Mouse (Mus musculus) T-helper 1 cell (primary cell): ENCODE measurements around the gene Ofd1.

Experiments used
- in situ Hi-C: fragments of 300-600 bp; cut with MboI, MseI; formaldehyde crosslinking; loops from one replicate; pipeline ENCODE4 v1.15.1; 2025; ENCODE audit warnings: high pct_unique_total_duplicates

Ofd1 gene

DNA sequence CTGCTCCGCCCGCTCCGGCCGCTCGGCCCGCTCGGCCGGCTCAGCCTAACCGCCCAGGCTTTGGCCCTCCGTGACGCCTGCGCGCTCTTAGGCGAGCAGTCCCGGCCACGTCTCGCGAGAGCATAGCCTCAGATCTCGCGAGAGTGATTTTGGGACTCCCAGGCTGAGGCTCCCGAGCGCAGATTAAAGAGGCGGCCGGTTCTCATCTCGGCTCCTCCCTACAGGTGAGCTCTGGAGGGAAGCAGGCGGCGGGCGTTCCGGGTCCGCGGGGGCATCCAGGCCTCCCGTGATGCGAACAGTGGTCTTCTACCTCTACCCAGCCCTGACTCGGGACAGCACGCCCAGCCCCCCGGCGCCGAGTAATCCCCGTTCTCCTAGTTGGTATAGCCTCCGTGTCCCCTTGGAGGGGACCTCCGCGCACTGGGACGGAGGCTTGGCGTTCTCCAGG lies at the start of gene Ofd1:
Gene Ofd1 (minus strand): TSS at position 89 of the 448 bp plus-strand sequence.
- in situ Hi-C loops: no loop called here

DNA sequence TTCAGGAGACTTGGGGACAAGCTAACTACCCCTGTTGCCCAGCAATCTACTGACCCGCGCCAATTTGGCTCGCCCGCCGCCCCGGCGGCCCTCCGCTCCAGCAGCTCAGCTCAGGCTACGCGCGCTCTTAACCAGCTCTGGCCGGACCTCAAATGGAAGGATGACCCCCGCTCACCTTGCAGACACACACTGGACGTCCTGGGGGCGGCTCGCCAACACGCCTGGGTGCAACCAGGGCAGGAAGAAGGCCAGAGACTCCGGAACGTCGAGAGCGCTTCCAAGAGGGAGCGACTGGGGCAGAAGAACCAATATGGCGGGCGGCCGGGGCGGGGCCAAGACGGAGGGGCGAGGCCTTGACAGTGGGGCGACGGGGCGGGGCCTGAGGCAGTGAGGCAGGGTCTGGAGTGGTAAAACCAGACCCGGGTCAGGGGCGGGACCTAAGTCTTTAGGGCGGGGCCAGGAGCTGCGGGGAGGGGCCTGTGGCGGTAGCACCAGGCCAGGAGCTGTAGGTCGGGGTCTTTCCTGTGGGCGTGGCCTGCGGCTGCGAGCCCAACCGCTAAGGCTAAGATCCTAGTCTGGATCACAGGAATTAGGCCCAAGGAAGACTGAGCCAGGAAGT lies 39.0 kb upstream of the Ofd1 start, which contains the start of gene Rab9:
Gene Rab9 (minus strand): TSS at position 503 of the 619 bp plus-strand sequence.
- in situ Hi-C loops: no loop called here

DNA sequence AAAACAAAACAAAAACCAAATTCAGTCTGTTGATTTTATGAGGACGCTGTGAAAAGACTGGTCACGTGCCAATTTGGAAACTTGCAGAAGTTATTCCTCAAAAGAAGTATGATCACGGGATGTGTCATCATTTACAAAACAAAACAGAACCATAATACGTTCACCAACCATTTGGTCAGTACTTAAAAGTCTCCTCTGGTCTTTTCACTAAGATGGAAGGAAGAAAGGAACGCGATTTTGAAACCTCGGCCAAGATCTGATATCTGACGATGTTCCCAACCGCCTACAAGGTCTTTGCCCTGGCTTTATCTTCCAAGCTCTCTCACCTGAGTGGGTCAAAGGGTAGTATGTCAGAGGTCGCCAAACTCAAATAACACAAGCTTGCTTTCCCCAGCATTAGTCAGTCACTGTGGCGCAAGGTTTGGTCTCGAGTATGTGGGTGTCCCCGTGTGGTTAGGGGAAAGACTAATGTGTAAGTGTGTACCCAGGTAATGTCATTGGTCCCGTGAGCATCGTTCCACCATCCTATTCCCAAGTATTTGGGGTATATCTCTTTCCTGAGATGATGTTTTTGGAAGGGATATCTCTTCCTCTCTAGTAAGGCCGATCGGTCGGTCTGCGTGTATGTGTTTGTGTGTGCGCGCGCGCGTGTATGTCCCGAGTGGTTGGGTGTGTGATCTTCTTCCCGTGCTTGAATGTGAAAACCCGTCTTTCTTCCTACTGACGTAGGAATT lies 38.3 kb upstream of the Ofd1 start:
- in situ Hi-C loops: no loop called here

DNA sequence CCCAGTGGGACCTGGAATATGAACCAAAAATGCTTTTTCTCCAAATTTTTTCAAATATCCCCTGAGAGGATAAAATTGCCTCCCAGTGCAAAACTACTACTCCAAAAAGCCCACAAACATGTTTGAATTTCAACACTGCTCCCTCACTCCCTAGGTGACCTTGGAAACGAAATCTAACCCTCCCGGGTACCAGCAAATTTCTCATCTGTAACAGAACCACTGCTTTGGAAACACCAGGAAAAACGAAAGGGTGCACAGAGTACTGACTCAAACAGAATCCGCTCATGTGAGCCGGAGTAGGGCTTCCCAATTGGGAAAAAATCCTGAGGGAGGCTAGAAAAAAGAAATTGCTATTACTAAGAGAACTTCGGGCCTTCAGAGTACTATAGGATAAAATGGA lies 36.9 kb upstream of the Ofd1 start:
- in situ Hi-C loops: no loop called here

DNA sequence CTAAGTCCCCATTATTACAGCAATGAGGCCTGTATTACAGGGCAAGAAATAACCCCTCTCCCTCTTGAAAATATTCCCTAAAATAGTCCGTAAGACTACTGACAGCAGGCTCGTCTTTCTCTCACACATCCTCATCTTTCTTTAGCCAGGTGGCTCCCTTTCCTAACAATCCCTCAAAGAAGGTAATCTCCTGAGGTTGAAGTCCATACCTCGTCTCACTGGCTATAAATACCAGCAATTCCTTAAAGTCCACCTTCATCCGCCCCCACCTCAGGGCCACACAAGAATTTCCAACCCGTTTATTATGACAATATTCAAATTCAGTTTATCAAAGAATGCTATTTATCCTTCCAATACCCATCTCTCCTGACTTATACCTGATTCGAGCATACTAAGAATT lies 32.1 kb upstream of the Ofd1 start:
- in situ Hi-C loops: no loop called here

DNA sequence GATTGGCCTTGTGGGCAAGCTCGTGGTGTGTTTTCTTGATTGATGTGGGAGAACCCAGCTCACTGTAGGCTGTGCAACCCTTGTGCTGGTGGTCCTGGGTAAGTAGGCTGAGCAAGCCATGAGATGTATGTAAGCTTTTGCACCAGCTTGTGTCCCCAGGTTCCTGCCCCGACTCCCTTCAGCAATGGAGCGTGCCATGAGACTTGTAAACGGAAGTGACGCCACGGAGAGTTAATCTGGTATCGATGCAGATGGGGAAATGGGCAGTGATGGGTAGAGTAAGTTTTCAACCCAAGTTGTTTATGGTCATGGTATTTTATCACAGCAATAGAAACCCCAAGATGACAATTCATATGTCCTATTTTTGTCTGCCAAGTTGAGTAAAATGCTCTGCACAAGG lies 27.8 kb upstream of the Ofd1 start:
- in situ Hi-C loops: no loop called here

DNA sequence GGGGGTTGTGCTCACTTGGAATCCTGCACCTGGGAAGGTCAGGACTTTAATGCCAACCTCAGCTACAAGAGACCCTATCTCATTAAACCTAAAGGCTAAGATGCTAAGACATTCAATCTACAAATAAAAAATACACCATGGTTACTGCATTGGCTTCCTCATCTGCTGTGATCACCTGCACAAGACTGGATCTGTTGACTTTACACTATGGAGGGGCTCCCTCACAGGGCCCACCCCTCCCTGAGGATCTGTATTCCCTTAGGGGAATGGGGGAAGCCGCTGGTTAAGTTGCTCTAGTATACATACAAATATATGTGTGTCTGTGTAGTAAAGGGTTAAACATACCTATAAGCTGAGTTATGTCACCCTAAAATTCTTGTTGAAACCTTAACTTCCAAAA lies 15.0 kb upstream of the Ofd1 start:
- in situ Hi-C loops: no loop called here

DNA sequence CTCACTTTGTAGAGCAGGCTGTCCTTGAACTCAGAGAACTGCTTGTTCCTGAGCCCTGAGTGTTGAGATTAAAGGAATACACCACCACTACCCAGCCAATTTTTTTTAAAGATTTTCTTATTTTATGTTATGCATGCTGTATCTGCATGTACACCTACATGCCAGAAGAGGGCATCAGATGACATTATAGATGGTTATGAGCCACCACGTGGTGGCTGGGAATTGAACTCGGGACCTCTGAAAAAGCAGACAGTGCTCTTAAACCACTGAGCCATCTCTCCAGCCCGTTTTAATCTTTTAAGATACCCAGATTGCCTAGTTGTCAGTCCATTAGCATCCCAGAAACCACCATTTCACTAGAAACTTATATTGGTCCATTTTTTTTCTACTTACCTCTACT lies 13.8 kb upstream of the Ofd1 start:
- in situ Hi-C loops: no loop called here

DNA sequence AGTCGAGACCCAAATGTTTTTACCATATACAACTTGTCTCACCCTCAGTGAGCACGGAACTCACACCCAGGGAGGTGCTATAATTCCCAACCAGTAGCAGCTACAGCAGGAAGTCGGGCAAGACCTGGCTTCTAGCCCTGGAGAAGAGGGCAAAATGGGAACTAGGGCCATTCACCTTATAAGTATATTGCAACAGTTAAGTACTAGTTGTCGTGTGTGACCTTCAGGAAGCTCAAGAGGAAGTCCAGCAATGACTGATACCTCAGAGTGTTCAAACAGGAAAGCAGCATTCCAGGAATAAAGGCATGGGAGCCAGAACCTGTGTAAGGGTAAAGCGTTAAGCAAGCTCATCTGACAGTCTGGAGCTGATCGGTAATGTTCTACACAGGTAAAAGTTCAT lies 13.0 kb upstream of the Ofd1 start:
- in situ Hi-C loops: no loop called here

DNA sequence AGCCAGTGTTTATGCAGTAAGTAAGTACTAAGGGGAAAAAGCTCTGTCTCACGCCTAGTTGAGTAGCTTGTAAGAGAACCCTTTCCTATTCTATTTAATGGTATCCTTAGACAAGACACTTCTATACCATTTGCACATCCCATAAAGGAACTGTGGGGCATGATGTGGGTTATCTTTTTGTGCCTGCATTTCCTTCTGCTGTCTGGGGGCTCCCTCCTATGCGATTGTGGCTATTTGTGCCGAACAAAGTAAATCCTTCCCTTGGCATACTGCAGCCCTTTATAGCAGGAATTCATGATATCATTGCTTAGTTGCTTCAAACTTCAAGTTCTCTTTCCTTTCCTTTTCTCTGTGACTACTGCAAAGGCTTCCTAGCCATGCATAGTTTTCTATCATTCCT lies 4.0 kb upstream of the Ofd1 start:
- in situ Hi-C loops: no loop called here

DNA sequence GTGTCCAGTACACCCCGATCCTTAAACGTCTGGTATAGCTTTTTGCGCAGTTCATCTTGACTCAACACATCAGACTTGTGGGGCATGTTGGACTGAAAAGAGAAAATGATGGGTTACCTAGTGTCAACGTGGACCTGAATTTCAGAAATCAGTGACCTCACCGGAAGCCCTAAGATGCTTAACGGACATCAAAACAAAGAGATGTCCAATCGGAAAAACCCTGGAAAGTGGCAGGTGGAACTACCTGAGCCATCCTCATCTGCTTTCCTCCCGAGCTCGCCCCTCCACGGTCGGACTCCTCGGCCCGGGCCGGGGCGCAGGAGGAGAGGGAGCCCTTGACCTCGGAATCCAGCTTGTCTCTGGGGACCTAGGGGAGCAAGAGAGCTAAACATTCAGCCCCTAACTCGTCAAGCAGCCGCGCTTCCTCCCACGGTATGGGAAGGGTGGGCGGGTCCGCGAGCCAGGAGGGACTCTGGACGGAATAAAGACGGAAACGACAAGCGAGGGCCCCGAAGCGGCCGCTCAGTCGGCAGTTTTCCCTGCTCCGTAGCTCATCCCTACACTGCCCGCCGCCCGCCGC lies 378 bp downstream of the Ofd1 start, which contains the start of gene Trappc2:
Gene Trappc2 (plus strand): TSS at position 539 of the 580 bp plus-strand sequence.
- in situ Hi-C loops: no loop called here

DNA sequence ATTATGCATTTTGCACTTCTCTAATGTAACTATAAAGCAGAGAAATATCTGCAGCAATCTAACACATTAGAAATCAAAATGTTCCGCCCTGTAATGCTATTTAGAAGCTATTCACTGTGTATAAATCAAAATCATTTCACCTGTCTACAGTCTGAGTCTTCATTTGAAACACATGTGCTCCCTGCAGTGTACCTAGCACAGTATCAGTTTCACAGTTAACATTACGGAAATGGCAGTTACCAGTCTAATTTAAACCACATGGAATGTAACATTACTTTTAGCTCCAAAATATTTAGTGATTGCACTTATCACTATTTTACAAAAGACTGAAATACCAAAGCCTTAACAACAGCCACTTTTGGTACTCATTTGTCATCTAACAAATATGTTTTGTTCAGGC lies 5.7 kb downstream of the Ofd1 start:
- in situ Hi-C loops: no loop called here

DNA sequence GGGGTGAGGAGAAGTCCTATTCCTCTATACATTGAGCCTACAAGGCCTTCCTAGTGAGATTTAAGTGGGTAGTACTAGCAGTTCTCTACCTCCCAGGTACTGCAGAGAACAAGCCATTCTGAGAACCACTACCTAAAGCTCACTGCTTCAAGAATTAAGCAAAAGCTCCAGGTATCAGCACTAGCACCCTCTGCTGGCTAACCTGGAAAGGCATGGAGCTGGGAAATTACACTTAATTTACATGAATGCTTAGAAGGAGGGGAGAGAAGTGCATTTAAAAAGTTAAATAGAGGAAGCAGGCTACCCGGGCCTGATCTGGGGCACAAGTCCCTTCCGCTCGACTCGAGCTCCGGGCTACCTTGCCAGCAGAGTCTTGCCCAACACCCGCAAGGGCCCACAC lies 24.3 kb downstream of the Ofd1 start:
- in situ Hi-C loops: no loop called here

DNA sequence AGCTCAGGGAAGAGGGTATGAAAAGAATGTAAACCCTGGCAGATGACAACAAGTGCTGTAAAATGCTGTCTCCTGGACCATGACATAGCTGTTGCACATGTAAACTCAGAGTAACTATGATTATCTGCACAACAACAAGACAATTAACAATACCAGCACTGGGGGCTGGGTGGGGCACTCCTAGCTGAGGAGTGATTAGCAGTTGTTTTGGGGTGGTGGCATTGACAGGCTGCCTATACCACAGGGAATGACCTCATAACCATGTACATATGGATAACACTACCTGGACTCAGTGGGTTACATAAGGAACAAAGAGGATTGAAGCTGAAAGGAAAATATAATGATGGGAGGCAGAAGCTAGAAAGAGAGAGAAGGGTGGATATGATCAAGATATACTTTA lies 32.6 kb downstream of the Ofd1 start:
- in situ Hi-C loops: no loop called here

DNA sequence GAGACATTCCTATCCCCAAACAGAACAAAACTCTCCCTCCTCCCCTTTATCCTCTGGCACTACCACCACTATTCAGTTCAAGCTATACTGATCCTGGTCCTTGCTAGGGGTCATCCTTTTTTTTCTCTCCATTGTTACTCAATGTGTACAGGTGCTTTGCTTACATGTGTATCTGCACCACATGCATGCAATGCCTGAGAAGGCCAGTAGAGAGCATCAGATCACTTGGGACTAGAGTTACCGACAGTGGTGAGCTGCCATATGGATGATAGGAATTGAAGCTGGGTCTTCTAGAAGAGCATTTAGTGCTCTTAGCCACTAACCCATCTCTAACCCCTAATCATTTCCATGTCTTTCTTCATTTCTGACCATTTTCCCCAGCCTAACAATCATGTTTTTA lies 46.8 kb downstream of the Ofd1 start:
- in situ Hi-C loops: no loop called here

DNA sequence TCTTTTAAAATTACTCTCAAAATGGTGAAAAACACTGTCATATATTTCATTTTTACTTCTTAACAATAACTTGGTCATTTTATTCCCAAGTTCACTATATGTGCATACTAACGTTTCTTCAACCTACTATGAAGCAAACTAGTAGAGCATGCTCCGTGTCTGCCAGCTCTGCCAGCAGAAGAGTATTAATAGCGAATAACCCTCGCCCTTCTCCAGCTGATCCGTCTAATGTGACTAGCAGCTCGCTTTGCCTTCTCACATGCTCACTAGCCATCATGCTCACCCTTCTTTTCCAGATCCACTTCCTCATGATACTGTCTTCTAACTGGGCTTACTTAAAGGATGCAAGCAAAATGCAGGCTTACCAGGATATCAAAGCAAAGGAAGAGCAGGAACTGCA lies 53.8 kb downstream of the Ofd1 start:
- in situ Hi-C loops: loop anchor here (10.0 kb wide), 1 partner anchor 1422 kb away; no protein-coding TSS in a partner anchor

DNA sequence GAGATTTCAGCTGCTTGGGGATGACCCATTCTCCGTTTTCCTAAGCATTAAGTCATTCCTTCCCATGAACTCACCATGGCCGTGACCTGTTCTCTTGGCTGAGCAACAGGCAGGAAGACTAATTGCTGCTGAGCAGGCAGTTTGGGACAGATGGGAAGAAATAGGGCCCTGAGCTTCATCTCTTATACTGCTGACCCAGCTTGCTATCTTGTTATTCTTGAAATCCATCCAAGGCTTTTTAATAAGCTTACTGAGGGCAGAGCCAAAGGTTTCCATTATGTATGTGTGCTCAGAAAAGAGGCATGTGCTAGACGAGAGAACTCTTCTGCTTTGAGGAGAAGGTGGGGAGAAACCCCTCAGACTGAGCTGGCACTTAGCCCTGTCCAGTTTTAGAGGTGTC lies 55.6 kb downstream of the Ofd1 start:
- in situ Hi-C loops: loop anchor here (10.0 kb wide), 1 partner anchor 1420 kb away; no protein-coding TSS in a partner anchor

DNA sequence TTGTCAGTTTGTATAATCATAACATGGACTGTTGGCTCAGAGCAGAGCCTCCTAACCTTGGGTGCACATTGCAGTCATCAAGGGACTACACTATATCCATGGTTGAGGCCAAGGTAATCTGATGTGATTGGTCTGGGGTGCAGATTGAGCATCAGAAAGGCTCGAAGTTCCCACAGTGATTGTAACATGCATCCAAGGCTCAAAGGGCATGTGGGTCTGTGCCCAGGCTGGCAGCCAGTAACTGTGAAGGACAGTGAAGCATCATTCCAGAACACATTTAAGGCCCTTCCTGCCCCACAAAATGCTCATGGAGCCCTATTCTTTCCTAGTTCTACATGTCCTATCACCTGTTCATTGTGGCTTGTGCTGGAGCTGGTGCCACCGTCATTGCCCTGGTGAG lies 56.9 kb downstream of the Ofd1 start:
- in situ Hi-C loops: loop anchor here (10.0 kb wide), 1 partner anchor 1419 kb away; no protein-coding TSS in a partner anchor

DNA sequence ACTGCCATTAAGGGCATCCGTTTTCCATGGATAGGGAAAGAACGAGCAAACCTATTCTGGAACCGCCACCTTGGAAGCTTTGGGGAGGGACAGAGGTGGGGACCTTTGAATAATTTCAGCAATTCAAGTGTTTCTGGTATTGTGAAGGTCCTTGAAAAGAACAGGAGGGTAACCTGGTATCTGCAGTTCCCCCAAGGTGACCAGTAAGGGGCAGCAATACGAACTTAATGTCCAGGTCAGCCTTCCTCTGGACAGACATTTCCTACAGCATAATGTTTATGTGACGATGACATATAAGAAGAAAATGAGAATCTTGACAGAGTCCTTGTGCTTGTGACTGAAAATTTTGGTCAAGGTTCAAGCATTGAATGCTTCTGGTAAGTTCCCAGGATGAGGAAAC lies 61.9 kb downstream of the Ofd1 start:
- in situ Hi-C loops: no loop called here

DNA sequence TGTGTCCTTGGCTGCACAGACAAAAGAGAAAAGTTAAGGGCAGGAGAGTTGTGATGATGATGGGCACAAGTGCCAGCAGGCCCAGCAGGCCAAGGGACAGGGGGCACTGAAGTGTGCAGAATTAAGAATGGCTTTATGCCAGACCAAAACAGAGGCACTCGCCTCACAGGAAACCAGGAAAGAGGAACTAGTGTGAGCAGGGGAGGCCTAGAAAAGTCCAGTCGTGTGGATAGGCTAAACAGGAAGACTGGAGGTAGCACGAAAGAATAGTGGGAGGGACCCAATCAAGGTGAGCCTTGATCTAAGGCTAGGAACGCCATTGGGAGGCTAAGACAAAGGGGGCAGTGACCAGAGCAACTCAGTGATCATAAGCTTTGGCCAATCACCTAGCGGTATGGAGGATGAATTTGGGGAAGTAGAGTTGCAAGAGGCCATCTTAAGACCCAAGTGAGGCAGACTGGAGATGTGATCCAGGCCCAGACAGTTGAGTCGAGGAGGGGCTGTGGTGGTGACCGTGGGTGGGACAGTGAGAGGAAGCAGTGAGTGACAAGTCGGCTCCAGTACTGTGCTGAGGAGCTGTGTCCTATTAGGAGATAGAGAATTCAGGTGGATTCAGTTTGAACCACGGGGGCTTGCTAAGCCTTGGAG lies 63.7 kb downstream of the Ofd1 start:
- in situ Hi-C loops: no loop called here

DNA sequence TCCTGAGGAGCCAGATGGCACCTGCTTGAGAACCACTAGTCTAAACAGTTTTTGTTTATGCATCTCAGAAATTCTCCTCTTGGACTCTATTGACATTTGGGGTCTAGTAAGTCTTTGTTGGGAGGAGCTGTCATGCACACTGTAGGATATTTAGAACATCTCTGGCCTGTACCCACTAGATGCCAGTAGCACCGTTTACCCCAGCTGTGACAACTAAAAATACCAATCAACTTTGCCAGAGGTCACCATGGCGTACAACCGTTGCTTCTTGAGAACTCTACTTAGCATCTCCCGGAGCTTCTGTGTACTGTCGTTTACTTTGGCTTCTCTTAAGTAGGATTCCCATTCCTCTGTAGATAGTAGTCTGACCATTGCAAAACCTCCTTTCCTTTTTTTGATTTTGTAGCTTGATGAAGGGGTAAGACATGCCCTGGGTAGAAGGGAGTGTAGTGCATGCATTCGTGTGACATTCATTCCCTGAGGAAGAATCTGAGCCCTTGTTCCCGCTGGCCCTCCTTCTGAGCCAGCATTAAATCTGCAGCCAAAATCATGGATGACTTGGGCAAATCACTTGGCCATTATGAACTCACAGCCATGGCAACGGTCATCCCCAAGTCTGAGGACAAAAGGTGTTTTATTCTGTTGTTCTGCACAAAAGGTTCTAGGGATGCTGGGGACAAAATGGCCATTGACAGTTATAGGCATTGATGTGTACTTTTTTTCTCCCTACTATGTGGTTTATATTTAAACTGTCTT lies 74.9 kb downstream of the Ofd1 start:
- in situ Hi-C loops: loop anchor here (10.0 kb wide), 1 partner anchor 1821 kb away; no protein-coding TSS in a partner anchor
